Mouse (Mus musculus) midbrain, embryonic 10.5 days (tissue): ENCODE data around the gene Traf6. TPM values are rescaled to one million over a fixed set of nuclear protein-coding genes. Genes with fewer than 3 reads are reported as not detected.

Experiments used
- DNase-seq: peaks from one replicate; pipeline ENCODE4 v3.0.0-alpha.2; 2017; ENCODE audit warnings: low spot score
- H3K27ac ChIP-seq: fragments of 300-500 bp; sonication (generic); replicated peaks from 2 replicates; pipeline ENCODE4 v1.5.1; 2016; ENCODE audit warnings: mild to moderate bottlenecking
- H3K27me3 ChIP-seq: fragments of 300-500 bp; sonication (generic); 2 replicates; pipeline ENCODE4 v1.6.1; 2016; ENCODE audit warnings: low read depth, mild to moderate bottlenecking; ENCODE audit not compliant: poor library complexity, severe bottlenecking
- H3K36me3 ChIP-seq: fragments of 300-500 bp; sonication (generic); 2 replicates; pipeline ENCODE4 v1.6.1; 2016; ENCODE audit warnings: mild to moderate bottlenecking, moderate library complexity
- H3K4me1 ChIP-seq: fragments of 300-500 bp; sonication (generic); 2 replicates; pipeline ENCODE4 v1.6.1; 2016
- H3K4me3 ChIP-seq: fragments of 300-500 bp; sonication (generic); 2 replicates; pipeline ENCODE4 v1.5.1; 2016; ENCODE audit warnings: mild to moderate bottlenecking, moderate library complexity
- H3K9me3 ChIP-seq: fragments of 300-500 bp; sonication (generic); replicated peaks from 2 replicates; pipeline ENCODE4 v1.6.1; 2016; ENCODE audit warnings: mild to moderate bottlenecking
- WGBS: fragments of 180-500 bp; shearing (Covaris S2); methylation state at CpG from one replicate; pipeline ENCODE4 v1.1.7; 2016; 5-methylcytosine and 5-hydroxymethylcytosine counted together
- polyA plus RNA-seq: library from polyadenylated mRNA; unstranded; fragments of >200 nt; fragmentation: Nextera tagmentation; extraction: Ambion mirVana; gene quantifications from 2 replicates; pipeline ENCODE4 v1.2.1, GENCODE M21; 2016

The Traf6 gene
- 16.9 and 18.7 TPM in 2 replicates for polyA plus RNA-seq

GRCm38 (mm10) chr2:101678236-101679021, at the start of gene Traf6:
TSS of gene Traf6 (plus strand) at chr2:101678429.
- WGBS, result under 1% methylated on average over 68 of the region's 68 CpGs
- Histone ChIP-seq H3K4me1 (peaks cover 24% of the 10 kb centered on the region), H3K36me3 (peaks cover 11% of the 10 kb centered on the region), H3K27ac (peak within 1 kb of the TSS; percentile 93), H3K9me3 (no peaks in the 10 kb centered on the region), H3K27me3 (no peaks in the 10 kb centered on the region), H3K4me3 (peak within 1 kb of the TSS; percentile 100)
- peak; percentile 89 for DNase-seq

- no peak overlapping the region for H3K27ac ChIP-seq
- H3K27me3 ChIP-seq, result no peaks in the 10 kb centered on the region
- H3K9me3 ChIP-seq, result no peaks in the 10 kb centered on the region
- no peak for DNase-seq
- no peak overlapping the region for H3K4me3 ChIP-seq
- H3K36me3 ChIP-seq, result no peaks in the 10 kb centered on the region
- no peaks in the 10 kb centered on the region for H3K4me1 ChIP-seq
- 79% methylated on average over 7 of the region's 7 CpGs for WGBS
These were observed 39.0 kb upstream of the Traf6 start for GRCm38 (mm10) chr2:101638979-101639839.

GRCm38 (mm10) chr2:101639840-101640350, 38.3 kb upstream of the Traf6 start:
- Histone ChIP-seq H3K9me3 (no peaks in the 10 kb centered on the region), H3K27ac (no peak overlapping the region), H3K4me3 (no peak overlapping the region), H3K36me3 (no peaks in the 10 kb centered on the region), H3K4me1 (no peaks in the 10 kb centered on the region), H3K27me3 (no peaks in the 10 kb centered on the region)
- no peak for DNase-seq
- 91% methylated on average over 3 of the region's 3 CpGs for WGBS

- Histone ChIP-seq H3K27ac (no peak overlapping the region), H3K36me3 (no peaks in the 10 kb centered on the region), H3K4me3 (no peak overlapping the region), H3K4me1 (peaks cover 14% of the 10 kb centered on the region), H3K9me3 (no peaks in the 10 kb centered on the region), H3K27me3 (peaks cover 5% of the 10 kb centered on the region)
- WGBS, result 94% methylated on average over 1 of the region's 1 CpGs
- no peak for DNase-seq
These were observed 32.4 kb upstream of the Traf6 start for GRCm38 (mm10) chr2:101645841-101646240.

- Histone ChIP-seq H3K27me3 (peaks cover 16% of the 10 kb centered on the region), H3K27ac (no peak overlapping the region), H3K36me3 (no peaks in the 10 kb centered on the region), H3K9me3 (no peaks in the 10 kb centered on the region), H3K4me1 (peaks cover 20% of the 10 kb centered on the region), H3K4me3 (no peak overlapping the region)
- 39% methylated on average over 2 of the region's 2 CpGs for WGBS
- DNase-seq, result no peak
These were observed 29.9 kb upstream of the Traf6 start for GRCm38 (mm10) chr2:101648361-101648760.

GRCm38 (mm10) chr2:101649114-101649671, 29.0 kb upstream of the Traf6 start, which contains the start of the genes Rag1 and B230118H07Rik:
TSS of gene Rag1 (minus strand) at chr2:101649501.
TSS of gene B230118H07Rik (minus strand) at chr2:101649532.
- Histone ChIP-seq H3K36me3 (no peaks in the 10 kb centered on the region), H3K4me1 (peaks cover 20% of the 10 kb centered on the region), H3K27ac (no peak within 1 kb of the TSS), H3K27me3 (peaks cover 16% of the 10 kb centered on the region), H3K9me3 (no peaks in the 10 kb centered on the region), H3K4me3 (no peak within 1 kb of the TSS)
- WGBS, result 59% methylated on average over 8 of the region's 8 CpGs
- peak; percentile 12 for DNase-seq

- H3K27ac ChIP-seq, result no peak overlapping the region
- H3K4me3 ChIP-seq, result no peak overlapping the region
- H3K9me3 ChIP-seq, result no peaks in the 10 kb centered on the region
- H3K4me1 ChIP-seq, result peaks cover 20% of the 10 kb centered on the region
- peaks cover 16% of the 10 kb centered on the region for H3K27me3 ChIP-seq
- 70% methylated on average over 1 of the region's 1 CpGs for WGBS
- H3K36me3 ChIP-seq, result no peaks in the 10 kb centered on the region
- no peak for DNase-seq
These were observed 27.8 kb upstream of the Traf6 start for GRCm38 (mm10) chr2:101650446-101650845.

GRCm38 (mm10) chr2:101652204-101652920, 25.9 kb upstream of the Traf6 start:
- peaks cover 19% of the 10 kb centered on the region for H3K27me3 ChIP-seq
- DNase-seq, result no peak
- no peak overlapping the region for H3K27ac ChIP-seq
- no peaks in the 10 kb centered on the region for H3K36me3 ChIP-seq
- H3K4me3 ChIP-seq, result peak overlapping the region; percentile 46
- no peaks in the 10 kb centered on the region for H3K9me3 ChIP-seq
- H3K4me1 ChIP-seq, result peaks cover 20% of the 10 kb centered on the region
- WGBS, result 42% methylated on average over 14 of the region's 14 CpGs

- peak overlapping the region; percentile 46 for H3K4me3 ChIP-seq
- no peaks in the 10 kb centered on the region for H3K36me3 ChIP-seq
- no peaks in the 10 kb centered on the region for H3K9me3 ChIP-seq
- H3K27me3 ChIP-seq, result peaks cover 19% of the 10 kb centered on the region
- H3K27ac ChIP-seq, result no peak overlapping the region
- 19% methylated on average over 14 of the region's 14 CpGs for WGBS
- DNase-seq, result peak; percentile 61
- H3K4me1 ChIP-seq, result peaks cover 18% of the 10 kb centered on the region
These were observed 25.2 kb upstream of the Traf6 start for GRCm38 (mm10) chr2:101652921-101653597.

GRCm38 (mm10) chr2:101660536-101660935, 17.7 kb upstream of the Traf6 start:
- H3K36me3 ChIP-seq, result no peaks in the 10 kb centered on the region
- H3K27ac ChIP-seq, result no peak overlapping the region
- no peak overlapping the region for H3K4me3 ChIP-seq
- H3K4me1 ChIP-seq, result 0 out of 2 replicates have a peak, but pooled peaks cover 2% of the 10 kb centered on the region
- no peak for DNase-seq
- WGBS, result 85% methylated on average over 2 of the region's 2 CpGs
- no peaks in the 10 kb centered on the region for H3K9me3 ChIP-seq
- H3K27me3 ChIP-seq, result 0 out of 2 replicates have a peak, but pooled peaks cover 2% of the 10 kb centered on the region

GRCm38 (mm10) chr2:101665058-101665702, 13.0 kb upstream of the Traf6 start:
- Histone ChIP-seq H3K27ac (peak overlapping the region; percentile 66), H3K36me3 (no peaks in the 10 kb centered on the region), H3K27me3 (no peaks in the 10 kb centered on the region), H3K9me3 (no peaks in the 10 kb centered on the region), H3K4me1 (0 out of 2 replicates have a peak, but pooled peaks cover 3% of the 10 kb centered on the region), H3K4me3 (no peak overlapping the region)
- peak; percentile 71 for DNase-seq
- WGBS, result 27% methylated on average over 9 of the region's 9 CpGs
